Mouse (Mus musculus): Measurements from ENCODE around the gene Kif18a.

GRCm38 (mm10) chr2:109389977-109390376 is 109.4 kb downstream of the Kif18a start:
- TF ChIP-seq CTCF (IDR thresholded peaks at IDR 0.05; ENCODE audit: low read depth) = no peak
- TF ChIP-seq EP300 (IDR thresholded peaks at IDR 0.05; ENCODE audit: low read depth) = no peak

Measured in liver, postnatal 0 days (tissue).